Mouse (Mus musculus) layer of hippocampus, adult 9-10 months (tissue): Measurements from ENCODE around the gene Myom3.

Source experiments
- DNase-seq: peaks from one replicate; pipeline ENCODE4 v3.0.0; 2022; ENCODE audit warnings: low spot score

The Myom3 gene

DNA sequence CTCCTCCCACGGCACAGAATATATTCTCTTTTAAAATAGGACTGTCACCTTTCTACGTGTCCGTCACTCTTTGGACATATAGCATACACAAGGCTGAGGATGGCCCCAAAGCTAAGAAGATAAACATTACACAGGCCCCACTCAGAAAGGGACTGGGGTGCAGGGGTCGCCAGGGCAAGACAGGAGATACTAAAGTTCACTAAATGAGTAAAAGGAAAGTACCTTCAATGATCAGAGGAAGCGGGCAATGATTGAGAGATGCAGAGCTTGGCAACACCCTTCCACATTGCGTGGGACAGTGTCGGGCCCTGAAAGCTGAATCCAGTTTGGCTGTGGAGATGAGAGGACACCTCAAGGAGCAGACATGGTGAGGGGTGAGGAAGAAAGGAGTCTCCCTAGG is 55.4 kb downstream of the Myom3 start:
- DNase-seq = no peak

DNA sequence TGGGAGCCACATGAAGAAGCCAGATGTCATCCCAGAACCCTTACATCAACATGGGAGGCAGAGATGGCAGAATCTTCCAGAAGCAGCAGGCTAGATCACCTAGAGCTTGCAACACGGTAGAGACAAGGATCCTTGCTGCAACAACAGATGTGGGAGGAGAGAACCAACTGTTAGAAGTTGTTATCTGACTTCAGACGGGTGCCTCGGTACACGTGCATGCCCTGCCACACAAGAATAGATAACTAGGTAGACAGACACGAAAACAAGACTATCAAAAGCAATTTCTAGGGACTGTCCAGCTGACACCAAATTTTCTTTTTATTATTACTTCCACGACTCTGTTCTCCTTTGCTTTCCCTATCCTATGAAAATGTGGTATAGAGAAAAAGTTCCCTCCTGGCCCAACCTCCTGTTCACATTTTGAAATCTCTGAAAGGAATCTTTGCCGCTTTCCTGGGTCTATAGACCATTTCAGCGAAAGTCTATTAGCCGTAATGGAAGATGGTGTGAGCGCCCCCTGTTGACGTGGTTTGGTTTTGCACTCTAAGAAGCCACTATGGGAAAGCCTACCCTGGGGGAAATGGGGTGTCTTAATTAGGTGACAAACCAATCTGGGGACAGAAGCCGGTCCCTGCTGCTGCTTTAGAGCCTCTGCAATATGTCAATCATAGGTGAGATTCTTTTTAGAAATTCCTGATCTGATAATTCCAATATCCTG is 57.5 kb downstream of the Myom3 start:
- no peak for DNase-seq

DNA sequence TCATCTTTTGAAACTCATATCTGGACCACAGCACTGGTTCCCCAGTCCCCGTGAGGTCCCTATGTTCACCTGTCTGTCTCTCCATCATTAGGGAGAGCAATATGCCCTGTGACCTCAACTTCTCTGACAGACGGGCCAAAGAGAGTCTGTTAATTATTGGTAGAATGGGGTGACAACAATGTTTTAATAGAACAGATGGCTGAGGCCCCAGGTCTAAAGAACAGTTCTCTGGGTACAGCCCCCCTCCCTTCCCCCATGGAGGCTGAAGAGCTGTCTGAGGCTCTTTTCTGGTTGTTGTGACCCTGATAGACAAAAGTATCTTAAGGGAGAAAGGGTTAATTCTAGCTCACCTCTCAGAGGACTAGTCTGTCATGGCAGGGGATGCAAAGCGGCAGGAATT is 58.9 kb downstream of the Myom3 start:
- DNase-seq = no peak

DNA sequence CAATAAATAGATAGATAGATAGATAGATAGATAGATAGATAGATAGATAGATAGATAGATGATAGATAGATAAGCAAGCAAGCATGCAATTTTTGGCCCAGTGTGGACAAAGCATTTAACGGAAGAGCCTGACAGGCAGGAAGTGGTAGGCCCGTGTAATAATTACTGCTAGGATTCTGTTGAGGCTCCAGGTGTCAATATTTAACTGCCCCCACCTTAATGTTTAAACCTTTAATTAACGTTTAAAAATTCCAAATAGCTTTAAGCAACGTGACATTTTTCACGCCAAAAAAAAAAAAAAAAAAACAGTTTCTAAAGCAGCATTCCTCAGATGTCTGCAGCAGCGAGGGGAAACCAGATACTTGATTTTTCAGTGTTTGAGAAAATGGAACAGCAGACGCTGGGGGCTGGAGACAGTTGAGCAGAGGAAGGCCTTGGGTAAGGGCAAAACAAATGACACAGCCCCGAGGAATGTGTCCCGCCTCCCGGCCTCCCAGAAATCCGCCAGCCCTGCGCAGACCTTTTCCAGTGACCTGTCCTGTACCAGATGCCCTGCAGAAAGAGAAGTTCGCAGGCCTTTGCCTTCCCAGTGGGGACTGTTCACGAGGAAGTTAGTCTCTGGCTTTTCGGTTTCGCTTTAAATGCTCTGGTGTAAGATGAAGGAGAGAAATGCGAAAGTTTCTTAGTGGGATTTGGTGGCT is 60.5 kb downstream of the Myom3 start:
- no peak for DNase-seq

DNA sequence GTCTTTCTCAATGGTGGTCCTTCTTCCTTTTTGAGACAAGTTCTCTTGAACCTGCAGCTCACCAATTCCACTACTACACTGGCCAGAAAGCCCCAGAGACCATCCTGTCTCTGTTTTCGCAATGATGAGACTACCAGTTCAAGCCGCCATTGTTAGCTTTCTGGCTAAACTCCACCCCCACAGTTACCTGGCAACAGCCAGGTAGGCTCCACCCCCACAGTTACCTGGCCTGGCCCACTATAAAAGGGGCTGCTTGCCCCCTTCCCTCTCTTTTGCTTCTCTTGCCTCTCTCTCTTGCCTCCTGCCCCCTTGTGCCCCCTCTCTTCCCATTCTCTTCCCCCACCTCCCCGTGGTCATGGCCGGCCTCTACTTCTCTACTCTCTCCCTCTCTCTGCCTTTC is 62.3 kb downstream of the Myom3 start:
- no peak for DNase-seq

DNA sequence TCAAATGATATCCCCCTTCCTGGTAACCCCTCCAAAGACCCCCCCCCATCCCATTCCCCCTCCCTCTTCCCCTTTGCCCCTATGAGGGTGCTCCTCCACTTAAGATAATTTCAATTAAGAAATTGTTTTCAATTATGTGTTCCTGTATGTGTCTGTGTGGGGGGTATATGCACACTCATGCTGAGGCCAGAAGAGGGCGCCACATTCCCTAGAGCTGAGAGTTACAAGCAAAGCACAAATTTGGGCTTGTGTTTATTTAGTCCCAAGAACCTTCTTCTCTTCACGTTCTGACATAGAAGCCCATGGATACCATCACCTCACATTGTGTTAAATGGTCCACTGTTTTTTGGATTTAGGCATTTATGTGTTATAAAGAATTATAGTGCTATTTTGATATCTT is 63.8 kb downstream of the Myom3 start:
- no peak for DNase-seq

DNA sequence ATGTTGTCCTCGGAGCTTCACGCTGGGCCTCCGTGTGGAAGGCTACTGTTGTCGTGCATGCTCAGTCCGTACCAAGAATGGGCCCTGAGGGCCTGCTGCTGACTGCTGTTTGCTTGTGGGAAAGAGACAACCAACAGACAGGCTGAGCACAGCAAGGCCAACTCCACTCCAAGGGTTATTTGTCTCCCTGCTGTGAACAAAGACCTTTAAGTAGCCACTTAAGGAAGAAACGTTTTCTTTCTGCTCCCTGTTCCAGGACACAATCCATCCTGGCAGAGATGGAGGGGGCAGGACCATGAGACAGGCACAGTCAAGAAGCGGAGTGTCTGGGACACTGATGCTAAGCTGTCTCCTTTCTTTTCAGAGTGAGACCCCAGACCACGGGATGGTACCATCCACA is 64.7 kb downstream of the Myom3 start:
- no peak for DNase-seq

DNA sequence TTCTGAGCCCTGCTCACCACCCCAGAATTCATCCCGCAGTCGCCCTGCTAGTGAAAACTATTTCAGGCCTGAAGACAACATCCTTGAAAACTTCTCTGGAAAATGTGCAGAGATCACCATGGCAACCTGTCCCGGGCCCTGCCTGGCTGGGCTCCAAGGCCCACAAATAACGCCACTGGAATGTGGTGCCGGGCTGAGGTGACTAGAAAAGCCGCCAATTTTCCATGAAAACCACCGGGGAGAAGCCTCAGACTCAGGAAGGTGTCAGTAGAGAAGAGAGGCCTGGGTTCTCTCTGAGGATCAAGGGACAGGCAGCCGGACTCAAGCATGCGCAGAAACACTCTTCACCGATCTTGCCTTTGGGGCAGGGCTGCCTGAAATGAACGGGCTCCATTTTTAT is 69.0 kb downstream of the Myom3 start:
- DNase-seq = no peak

DNA sequence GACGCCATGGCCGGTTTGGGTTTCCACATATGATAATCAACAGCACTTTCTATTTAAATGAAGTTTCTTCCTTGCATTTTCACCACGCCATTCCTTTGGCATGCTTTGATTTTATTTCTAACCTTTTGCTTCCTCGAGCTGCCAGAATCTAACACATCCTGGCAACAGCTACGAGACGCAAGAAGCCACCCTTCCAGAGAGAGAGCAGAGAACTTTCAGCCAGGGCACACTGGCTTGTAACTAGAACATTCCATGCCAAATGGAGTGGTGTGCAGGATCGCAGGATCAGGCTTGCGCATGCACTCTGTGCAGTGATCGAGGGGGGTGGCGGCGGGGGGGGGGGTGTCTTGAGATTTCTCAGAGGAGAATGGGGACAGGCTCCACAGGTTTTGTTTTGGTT is 72.6 kb downstream of the Myom3 start:
- no peak for DNase-seq

DNA sequence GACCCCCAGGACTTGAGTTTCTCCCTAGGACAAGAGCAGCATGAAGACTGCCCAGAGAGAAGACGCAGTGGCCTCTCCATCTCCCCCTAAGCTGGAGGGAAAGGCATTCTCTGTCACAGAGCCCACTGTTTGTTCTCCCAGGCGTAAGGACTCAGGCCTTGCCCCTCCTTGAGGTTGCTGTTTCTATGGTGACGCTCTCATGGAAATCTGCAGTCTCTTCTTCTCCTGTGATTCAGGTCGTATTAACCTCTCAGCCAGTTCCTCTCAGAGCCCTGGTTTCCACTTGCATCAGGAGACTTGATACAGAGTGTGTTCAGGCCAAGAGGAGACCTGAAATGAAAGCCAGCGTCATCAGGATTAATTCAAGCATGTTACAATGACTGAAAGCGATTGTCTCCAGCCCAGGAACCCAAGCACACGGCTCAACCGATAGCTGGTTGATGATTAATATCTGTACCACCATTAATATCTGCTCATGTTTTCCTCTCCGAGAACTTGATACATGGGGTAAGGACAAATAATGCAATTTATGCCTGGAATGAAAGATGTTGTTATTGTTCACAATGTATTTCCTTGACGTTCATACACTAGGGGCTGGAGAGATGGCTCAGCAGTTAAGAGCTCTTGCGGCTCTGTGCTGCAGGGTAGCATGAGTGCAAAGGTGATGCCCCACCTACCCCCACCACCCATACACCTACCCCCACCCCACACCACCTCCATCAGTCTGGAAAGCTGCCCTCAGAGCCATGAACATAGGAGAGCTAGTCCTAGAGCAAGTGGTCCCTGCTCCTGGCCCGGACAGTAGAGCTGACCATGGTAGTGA is 74.0 kb downstream of the Myom3 start:
- DNase-seq = no peak

DNA sequence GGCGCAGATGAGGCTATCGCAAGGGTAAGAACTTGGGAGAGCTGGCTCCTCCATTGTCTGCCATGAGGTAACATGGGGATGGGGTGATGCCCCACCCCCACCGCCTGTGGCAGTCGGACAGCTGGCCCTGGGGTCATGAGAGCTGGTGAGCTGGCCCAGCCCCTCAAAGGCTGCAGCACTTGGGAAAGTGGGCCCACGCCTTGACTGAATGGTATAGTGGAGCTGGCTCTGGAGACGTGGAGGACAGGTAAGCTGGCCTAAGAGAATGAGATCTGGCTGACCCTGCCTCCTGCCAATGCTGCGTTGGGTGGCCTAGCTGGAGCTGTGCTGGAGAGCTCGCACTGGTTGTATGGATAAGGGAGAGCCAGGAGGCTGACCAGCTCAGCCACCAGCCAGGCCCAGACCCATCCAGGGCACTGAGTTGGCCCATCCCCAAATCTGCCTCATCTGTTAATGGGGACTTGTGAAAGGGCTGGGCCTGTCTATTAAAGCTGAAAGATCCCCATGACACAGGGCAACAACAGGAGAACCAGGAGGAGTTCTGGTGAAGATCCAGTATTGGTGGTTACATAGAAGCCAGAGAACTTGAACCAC is 74.7 kb downstream of the Myom3 start:
- no peak for DNase-seq

DNA sequence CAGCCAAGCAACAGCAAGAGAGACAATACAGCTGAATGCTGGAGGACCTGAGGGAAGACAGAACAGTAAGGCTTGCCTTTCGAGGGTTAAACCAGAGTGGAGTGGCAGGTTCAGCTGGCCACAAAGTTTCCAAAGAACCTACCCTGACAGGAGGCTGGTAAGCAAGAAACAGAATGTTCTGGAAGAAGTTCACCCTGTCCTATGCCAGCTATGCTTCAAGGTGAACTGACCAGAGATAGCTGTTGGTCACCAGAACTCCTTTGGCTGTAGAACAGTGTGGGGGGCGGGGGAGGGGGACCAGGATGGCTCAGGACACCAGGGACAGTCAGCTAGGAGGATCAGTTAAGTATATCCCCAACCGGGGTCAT is 79.4 kb downstream of the Myom3 start:
- DNase-seq = no peak

DNA sequence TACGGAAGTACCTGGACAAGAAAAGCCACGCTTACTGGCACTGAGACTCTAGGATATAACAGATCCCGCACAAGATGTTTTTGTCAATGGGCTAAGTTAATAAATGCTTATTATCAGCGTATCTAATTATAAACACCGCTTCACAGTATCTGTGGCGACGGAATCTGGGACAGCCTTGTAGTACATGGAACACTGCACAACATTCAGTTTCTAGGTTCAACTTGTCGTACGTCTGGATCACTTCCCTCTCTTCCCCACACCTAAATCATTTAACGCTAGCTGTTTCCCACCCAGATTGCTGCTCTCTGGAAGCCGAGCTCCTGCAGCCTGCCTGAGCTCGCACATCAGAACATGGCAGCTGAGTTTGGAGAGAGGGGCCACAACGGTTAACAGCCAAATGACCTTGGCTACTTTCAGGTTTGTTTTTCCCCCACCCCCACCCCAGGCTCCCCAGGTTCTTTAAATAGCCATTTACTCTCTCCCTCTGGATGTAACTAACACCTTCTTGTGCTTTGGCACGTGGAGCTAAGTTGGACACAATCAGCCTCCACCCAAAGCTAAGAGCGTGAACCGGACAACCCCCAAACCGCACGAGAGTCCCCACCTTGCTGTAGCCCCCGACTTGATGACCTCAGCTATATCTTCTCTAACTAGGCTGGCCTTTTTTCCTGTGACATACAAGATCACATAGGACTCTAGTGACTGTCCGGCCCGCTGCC is 79.9 kb downstream of the Myom3 start:
- no peak for DNase-seq

DNA sequence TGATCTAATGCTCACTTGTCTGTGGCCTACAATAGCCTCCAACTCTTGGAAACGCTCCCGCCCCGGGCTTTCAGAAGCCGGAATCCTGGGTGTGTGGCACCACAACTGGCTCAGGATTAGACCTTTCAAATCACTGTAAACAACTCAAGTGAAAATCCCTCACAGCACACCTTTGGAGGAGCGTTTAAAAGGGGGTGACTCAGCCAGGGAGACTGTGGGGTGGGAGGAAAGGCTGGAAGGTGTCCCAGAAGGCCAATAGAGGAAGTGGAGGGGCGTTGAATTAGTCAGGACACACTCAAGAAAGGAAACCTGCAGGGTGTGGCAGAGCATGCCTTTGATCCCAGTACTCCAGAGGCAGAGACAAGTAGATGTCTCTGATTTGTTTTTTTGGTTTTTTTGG is 84.9 kb downstream of the Myom3 start:
- DNase-seq = no peak

DNA sequence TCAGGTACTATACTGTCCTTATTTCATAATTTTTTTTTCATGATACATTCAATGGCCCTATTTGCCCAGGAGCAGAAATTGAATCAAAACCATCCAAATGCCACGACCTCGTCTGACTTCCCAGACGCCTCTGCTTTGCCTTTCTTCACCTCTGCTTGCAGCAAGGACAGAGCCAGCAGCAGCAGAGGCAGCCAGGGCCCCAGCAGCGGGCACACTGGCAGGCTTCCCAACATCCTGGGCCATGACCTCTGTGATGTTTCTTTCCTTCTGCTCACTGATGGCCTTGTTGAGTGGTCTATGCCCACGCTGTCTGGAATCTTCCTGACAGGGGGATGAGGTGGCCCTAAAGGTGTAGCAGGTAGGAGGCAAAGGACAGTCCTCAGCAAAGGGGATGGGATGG is 88.1 kb downstream of the Myom3 start:
- DNase-seq = no peak

DNA sequence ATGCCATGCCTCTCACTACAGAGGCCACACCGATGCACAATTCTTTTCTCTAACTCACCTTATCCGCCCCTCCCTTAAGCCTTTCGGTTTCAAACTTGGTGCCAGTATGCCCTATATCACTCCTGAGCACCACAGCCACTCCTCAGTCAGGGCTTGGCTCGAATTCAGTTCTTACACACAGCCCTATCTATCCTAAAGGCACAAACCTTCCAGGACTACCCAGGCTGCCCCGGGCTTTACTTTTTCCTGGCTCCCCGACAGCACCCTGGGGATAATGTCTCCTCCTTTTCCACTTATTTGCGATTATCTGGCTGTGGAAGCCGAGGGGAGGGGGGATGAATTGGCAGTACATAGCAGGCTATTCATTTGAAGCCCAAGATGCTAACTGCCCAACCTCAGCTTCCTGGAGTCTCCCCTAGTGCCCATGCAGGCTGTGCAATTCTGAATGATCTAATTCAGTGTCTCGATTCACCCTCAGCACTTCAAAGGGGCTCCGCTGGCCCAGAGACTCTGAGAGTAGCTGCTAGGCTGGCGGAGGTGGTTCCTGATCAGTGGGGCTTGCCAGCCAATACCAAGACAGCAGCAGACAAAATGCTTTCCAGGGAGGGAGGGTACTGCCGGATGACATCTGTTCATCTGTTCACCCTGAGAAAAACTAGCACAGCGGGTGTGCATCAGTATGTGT is 91.0 kb downstream of the Myom3 start:
- no peak for DNase-seq

DNA sequence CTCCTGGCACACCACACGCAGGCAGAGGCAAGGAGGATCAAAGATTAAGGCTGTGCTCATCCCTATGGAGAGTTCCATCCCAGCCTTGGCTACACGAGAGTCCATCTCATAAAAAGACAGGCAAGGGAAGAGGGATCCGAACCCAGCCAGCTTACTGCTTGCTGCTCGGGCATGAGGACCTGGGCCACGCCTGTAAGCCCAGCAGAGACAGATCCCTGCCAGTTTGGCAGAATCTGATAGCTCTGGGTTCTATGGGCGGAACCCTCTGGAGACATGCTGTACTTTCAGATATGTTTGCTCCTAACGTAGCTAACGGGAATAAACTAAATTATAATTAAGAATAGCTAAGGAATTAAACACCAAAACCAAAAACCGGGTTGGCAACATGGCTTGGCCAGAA is 92.4 kb downstream of the Myom3 start:
- no peak for DNase-seq

DNA sequence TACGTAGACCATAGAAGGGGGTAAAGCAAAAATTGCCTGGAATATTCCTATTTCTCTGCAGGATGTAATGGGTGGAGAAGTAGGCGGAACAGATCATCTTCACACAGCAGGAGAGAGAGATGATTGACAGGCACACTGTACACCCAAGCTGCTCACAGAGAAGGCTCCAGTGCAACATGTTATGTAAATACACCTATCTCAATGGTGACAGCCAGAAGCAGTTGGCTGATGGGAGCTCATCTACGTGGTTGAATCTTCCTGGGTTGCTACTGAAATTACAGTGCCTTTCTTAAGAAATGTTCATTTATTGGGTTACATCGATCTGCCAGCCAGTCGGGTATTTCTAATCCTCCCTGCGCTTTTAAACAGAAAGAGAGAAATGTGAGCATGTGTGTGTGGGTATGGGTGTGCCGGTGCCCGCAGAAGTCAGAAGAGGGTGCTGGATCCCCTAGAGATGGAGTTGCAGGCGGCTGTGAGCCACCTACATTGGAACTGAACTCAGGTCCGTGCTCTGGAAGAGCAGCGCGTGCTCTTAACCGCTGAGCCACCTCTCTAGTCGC is 94.6 kb downstream of the Myom3 start:
- DNase-seq = no peak

DNA sequence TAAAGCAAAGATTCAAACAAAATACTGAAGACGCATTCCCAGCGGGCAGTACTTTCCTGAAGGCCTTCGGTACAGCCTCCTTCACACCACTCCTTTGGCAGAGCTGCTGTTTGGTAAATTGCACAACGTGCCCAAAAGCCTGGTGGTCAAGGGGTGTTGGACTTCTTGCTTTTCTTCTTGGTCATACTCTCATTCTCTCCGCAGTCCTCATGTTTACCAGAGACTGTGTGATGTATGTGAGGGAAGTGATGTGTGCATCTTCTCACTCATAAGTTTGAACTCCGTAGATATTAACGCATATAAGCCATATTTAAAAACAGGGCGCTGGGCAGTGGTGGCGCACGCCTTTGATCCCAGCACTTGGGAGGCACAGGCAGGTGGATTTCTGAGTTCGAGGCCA is 95.1 kb downstream of the Myom3 start:
- no peak for DNase-seq

DNA sequence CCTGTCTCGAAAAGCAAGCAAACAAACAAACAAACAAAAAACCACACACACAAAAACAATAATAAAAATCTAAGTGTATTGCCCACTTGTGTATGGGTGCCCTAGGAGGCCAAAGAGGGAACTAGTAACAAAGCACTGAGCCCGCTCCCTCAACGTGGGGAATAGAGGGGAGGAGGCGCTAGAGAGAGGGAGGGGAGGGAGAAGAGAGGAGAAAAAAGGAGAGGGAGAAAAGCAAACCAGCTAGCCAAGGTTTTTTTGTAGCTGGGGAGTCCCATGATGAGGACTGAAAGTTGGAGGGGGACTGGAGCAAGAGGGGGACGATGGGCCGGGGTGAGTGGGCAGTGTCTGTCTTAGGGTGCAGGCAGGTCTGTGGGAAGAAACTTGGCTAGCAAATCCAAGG is 95.6 kb downstream of the Myom3 start:
- DNase-seq = no peak

DNA sequence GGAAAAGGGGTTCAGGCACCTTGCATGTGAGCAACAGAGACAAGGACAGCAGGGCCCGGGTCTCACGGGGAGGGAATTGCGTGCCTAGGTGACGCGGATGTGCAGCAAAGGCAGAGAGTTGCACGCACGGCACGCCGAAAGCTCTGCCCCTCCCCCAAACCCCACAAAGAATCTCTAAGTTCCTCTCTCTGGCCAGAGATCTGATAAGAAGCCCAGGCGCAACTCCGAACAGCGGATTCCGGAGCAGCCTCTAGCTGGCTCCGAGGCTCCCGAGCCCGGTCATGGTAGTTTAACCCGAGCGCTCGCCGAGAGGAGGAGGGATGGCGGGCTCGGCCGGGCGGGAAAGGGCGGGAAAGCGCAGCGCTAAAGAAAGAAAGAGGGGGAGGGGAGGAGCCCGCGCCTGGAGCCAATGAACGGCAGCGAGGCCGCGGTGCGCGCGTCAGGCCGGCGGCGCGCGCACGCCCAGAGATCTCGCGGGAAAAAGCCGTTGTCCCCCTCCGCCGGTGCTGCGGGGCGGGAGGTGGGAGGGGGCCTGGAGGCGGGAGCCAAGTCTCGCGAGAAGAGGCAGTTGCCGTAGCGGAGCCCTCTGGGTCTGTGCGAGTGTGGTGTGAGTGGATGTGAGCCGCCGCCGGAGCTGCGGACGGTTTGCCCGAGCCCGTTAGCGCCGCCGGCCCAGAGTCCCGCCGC is 96.2 kb downstream of the Myom3 start, which contains the start of gene Srsf10:
TSS of gene Srsf10 (plus strand) at position 212 of the 687 bp plus-strand sequence.
- peak; percentile 77 for DNase-seq
